ENCODE assay signal across 26 mouse cellular contexts in the genomic region with DNA sequence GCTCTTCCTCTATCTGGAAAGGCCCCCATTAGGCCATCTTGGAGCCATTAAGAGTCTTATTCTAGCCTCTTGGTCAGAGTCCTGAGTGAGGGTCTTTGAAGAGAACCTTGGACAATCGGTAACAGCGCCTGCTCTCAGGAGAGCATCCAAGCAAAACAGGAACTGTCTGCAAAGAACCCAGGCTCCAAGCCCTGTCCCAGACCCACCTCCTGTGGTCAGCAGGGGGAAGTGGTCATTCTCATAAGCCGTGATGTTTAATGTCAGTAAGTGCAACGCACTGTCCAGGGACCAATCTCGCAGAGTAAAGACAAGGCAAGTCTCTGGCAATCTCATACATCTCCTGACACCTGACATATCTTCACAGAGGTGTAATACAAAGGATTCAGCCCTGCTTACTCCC. TPM values are rescaled to one million over a fixed set of nuclear protein-coding genes. Genes with fewer than 3 reads are reported as not detected.
"Had no signal": no experiment of that assay in that cellular context is flagged by ENCODE, and none has a peak within 500 bp of the region (broad histone marks: within the 10 kb centered on the region; RNA-seq: fewer than 3 reads in every experiment).

No protein-coding gene starts in this region.

- H3K4me2 ChIP-seq: liver, embryonic 15.5 days; lung, embryonic 15.5 days; midbrain, embryonic 11.5 days; midbrain, embryonic 13.5 days; midbrain, embryonic 15.5 days; neural tube, embryonic 12.5 days had no signal

- H3K27ac ChIP-seq: liver, embryonic 15.5 days; lung, embryonic 15.5 days; macrophage; midbrain, embryonic 13.5 days; midbrain, embryonic 15.5 days; neural tube, embryonic 12.5 days had no signal

- DNase-seq: liver, postnatal 0 days; lung, adult 2 months; lung, postnatal 14 days; lung, postnatal 36 days; right cerebral cortex, postnatal 14 days; thymus, adult 18-20 months; thymus, postnatal 14 days; thymus, postnatal 36 days had no signal

- H3K36me3 ChIP-seq: liver, embryonic 15.5 days; lung, embryonic 15.5 days; midbrain, embryonic 13.5 days; midbrain, embryonic 15.5 days; neural tube, embryonic 12.5 days had no signal

- H3K4me1 ChIP-seq: liver, embryonic 15.5 days; lung, embryonic 15.5 days; megakaryocyte, embryonic 14.5 days; midbrain, embryonic 15.5 days; neural tube, embryonic 12.5 days had no signal

- H3K9ac ChIP-seq: liver, embryonic 15.5 days; liver, postnatal 0 days; lung, embryonic 15.5 days; midbrain, embryonic 13.5 days; midbrain, embryonic 15.5 days; neural tube, embryonic 12.5 days had no signal

- H3K27me3 ChIP-seq: lung, embryonic 15.5 days had no signal

- H3K9me3 ChIP-seq: liver, embryonic 15.5 days; lung, embryonic 15.5 days; megakaryocyte, embryonic 14.5 days; midbrain, embryonic 13.5 days; midbrain, embryonic 15.5 days; neural tube, embryonic 12.5 days had no signal

- H3K4me3 ChIP-seq: liver, embryonic 15.5 days; lung, embryonic 15.5 days; megakaryocyte, embryonic 14.5 days; midbrain, embryonic 13.5 days; midbrain, embryonic 15.5 days; neural tube, embryonic 12.5 days had no signal

- ATAC-seq: liver, postnatal 0 days; lung, postnatal 0 days; midbrain, embryonic 13.5 days; midbrain, embryonic 15.5 days had no signal

RNA-seq across cellular contexts. Expression of gene Spaca7, which starts 3.2 kb away (rescaled TPM):
- total RNA-seq: megakaryocyte progenitor cell, adult 5-6 weeks; midbrain, postnatal 0 days; monocyte, adult 5-6 weeks; neutrophil, adult 5-6 weeks had no signal
- polyA plus RNA-seq: liver, embryonic 15.5 days; liver, postnatal 0 days; lung, adult 2 months; lung, embryonic 15.5 days; lung, postnatal 0 days; macrophage; midbrain, embryonic 11.5 days; midbrain, embryonic 13.5 days; midbrain, embryonic 15.5 days; midbrain, postnatal 0 days; neural tube, embryonic 12.5 days; neural tube, embryonic 14.5 days; spleen, adult 2 months; stomach, embryonic 14.5 days; stomach, embryonic 16.5 days; thymus, postnatal 0 days had no signal
